Mouse (Mus musculus) CH12F3 (cell line): ENCODE data around the gene Cyct.

ENCODE experiments used
- in situ Hi-C: fragments of 300-500 bp; cut with MboI; formaldehyde crosslinking; loops from 2 replicates; pipeline ENCODE4 v1.14.3; 2020; ENCODE audit warnings: low sequenced_read_pairs

Cyct gene

GRCm38 (mm10) chr2:76338215-76339156 lies 21.8 kb downstream of the Cyct start, which contains the start of gene Pde11a:
Pde11a (minus strand) TSS chr2:76338774.
- in situ Hi-C loops = no loop called here

- in situ Hi-C loops = no loop called here
Measured at GRCm38 (mm10) chr2:76334596-76334995, 25.7 kb downstream of the Cyct start.

- in situ Hi-C loops = no loop called here
Measured at GRCm38 (mm10) chr2:76332161-76332805, 28.0 kb downstream of the Cyct start.

DNA sequence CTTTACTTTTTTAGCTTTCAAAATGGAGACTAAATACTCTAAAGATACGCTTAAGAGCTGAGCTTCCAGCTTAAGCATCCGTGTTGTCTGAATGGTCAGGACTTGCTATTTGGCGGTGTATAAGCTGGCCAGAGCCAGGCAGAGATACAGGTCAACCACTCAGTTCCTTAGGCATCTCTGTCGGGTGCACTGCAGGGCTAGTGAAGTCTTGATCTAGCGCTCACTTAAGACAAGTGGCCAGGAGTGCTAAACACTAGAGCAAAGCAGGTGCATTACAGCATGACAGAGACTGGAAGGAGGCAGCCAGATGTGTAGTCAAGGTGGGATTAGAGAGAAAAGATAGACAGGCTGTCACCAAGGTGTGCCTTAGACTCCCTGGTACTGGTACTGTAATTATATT lies 30.2 kb downstream of the Cyct start:
- in situ Hi-C loops = no loop called here

DNA sequence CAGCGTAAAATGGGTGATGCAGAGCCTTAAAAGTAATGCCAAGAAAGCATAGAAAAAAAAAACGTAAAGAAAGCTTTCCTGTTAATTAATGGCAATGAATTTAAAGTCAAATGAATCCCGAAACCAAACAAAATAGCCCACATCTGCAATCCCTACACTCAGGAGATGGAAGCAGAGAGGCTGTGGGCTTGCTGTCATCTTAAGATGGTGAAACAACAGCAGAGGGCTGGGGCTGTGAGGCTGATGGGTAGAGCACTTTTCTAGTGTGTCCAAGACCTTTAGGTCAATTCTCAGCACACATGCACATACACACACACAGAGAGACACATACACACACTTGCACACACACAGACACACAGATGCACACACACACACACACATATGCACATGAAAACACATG lies 34.1 kb downstream of the Cyct start:
- in situ Hi-C loops = no loop called here

DNA sequence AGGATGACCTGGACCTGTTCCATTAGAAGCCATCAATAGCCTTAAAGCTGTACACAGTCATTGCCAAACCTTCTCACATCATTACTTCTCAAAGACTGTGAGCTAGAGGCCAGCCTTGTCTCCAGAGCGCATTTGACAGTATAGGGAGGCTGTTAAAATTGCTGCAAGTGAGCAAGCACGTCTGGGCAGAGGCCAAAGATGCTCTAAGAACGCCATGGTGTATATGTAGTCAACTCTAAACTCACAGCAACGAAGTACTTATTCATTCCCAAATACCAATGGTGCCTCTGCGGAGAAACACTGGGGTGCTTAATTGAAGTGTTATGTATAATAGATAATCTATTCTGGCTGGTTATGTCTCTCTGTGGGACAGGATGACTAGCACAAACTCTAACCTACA lies 35.8 kb downstream of the Cyct start:
- in situ Hi-C loops = no loop called here

GRCm38 (mm10) chr2:76323185-76323875 lies 36.9 kb downstream of the Cyct start:
- in situ Hi-C loops = no loop called here

GRCm38 (mm10) chr2:76320336-76320735 lies 39.9 kb downstream of the Cyct start:
- in situ Hi-C loops = no loop called here

GRCm38 (mm10) chr2:76319231-76319630 lies 41.0 kb downstream of the Cyct start:
- in situ Hi-C loops = no loop called here
